Mouse (Mus musculus): ENCODE measurements at regions not wholly inside any gene's neighbourhood (a gene's known extent, or its start where the extent isn't known, plus 50 kb on each side); places are given as distances from the start of the nearest gene placed in this dataset.

GRCm38 (mm10) chr9:52775232-52775631 lies 95.7 kb upstream of the AI593442 start:
- Histone ChIP-seq H3K4me1 (ENCODE audit: insufficient read depth, low read length) (no peaks in the 10 kb centered on the region), H3K9ac (replicated peaks; ENCODE audit: low read length, poor library complexity, severe bottlenecking) (no peak overlapping the region), H3K36me3 (ENCODE audit: insufficient read depth, low read length) (no peaks in the 10 kb centered on the region), H3K9me3 (ENCODE audit: low read length) (no peaks in the 10 kb centered on the region), H3K4me3 (ENCODE audit: low read depth, low read length) (no peak overlapping the region), H3K4me2 (ENCODE audit: low read depth, low read length, poor library complexity, severe bottlenecking) (no peak overlapping the region), H3K27ac (ENCODE audit: low read depth, low read length) (no peak overlapping the region), H3K27me3 (ENCODE audit: insufficient read depth, low read length) (no peaks in the 10 kb centered on the region)
- no peak for DNase-seq (ENCODE audit: low spot score)
- 100% methylated on average over 1 of the region's 1 CpGs for WGBS
- ATAC-seq (ENCODE audit: low FRiP score) = no peak
- no peak for TF ChIP-seq CTCF (IDR thresholded peaks at IDR 0.05)

- 71% methylated on average over 5 of the region's 5 CpGs for WGBS
- Histone ChIP-seq H3K9ac (replicated peaks; ENCODE audit: low read length, poor library complexity, severe bottlenecking) (no peak overlapping the region), H3K27ac (ENCODE audit: low read depth, low read length) (no peak overlapping the region), H3K36me3 (ENCODE audit: insufficient read depth, low read length) (no peaks in the 10 kb centered on the region), H3K9me3 (ENCODE audit: low read length) (no peaks in the 10 kb centered on the region), H3K27me3 (ENCODE audit: insufficient read depth, low read length) (no peaks in the 10 kb centered on the region), H3K4me3 (ENCODE audit: low read depth, low read length) (no peak overlapping the region), H3K4me1 (ENCODE audit: insufficient read depth, low read length) (no peaks in the 10 kb centered on the region), H3K4me2 (ENCODE audit: low read depth, low read length, poor library complexity, severe bottlenecking) (no peak overlapping the region)
- no peak for DNase-seq (ENCODE audit: low spot score)
- ATAC-seq (ENCODE audit: low FRiP score) = no peak
- no peak for TF ChIP-seq CTCF (IDR thresholded peaks at IDR 0.05)
Measured at GRCm38 (mm10) chr9:52768056-52768455, 88.5 kb upstream of the AI593442 start.

GRCm38 (mm10) chr9:52765809-52766208 lies 86.2 kb upstream of the AI593442 start:
- no peak for DNase-seq (ENCODE audit: low spot score)
- Histone ChIP-seq H3K27me3 (ENCODE audit: insufficient read depth, low read length) (no peaks in the 10 kb centered on the region), H3K4me1 (ENCODE audit: insufficient read depth, low read length) (no peaks in the 10 kb centered on the region), H3K4me2 (ENCODE audit: low read depth, low read length, poor library complexity, severe bottlenecking) (no peak overlapping the region), H3K4me3 (ENCODE audit: low read depth, low read length) (no peak overlapping the region), H3K36me3 (ENCODE audit: insufficient read depth, low read length) (no peaks in the 10 kb centered on the region), H3K9me3 (ENCODE audit: low read length) (no peaks in the 10 kb centered on the region), H3K9ac (replicated peaks; ENCODE audit: low read length, poor library complexity, severe bottlenecking) (no peak overlapping the region), H3K27ac (ENCODE audit: low read depth, low read length) (no peak overlapping the region)
- no peak for ATAC-seq (ENCODE audit: low FRiP score)
- TF ChIP-seq CTCF (IDR thresholded peaks at IDR 0.05) = no peak
- WGBS = 58% methylated on average over 5 of the region's 5 CpGs

GRCm38 (mm10) chr9:52762836-52763235 lies 83.3 kb upstream of the AI593442 start:
- no peak for ATAC-seq (ENCODE audit: low FRiP score)

GRCm38 (mm10) chr9:52761257-52761656 lies 81.7 kb upstream of the AI593442 start:
- Histone ChIP-seq H3K27me3 (ENCODE audit: insufficient read depth, low read length) (no peaks in the 10 kb centered on the region), H3K4me1 (ENCODE audit: insufficient read depth, low read length) (no peaks in the 10 kb centered on the region), H3K9ac (replicated peaks; ENCODE audit: low read length, poor library complexity, severe bottlenecking) (no peak overlapping the region), H3K9me3 (ENCODE audit: low read length) (no peaks in the 10 kb centered on the region), H3K4me3 (ENCODE audit: low read depth, low read length) (no peak overlapping the region), H3K27ac (ENCODE audit: low read depth, low read length) (no peak overlapping the region), H3K4me2 (ENCODE audit: low read depth, low read length, poor library complexity, severe bottlenecking) (no peak overlapping the region), H3K36me3 (ENCODE audit: insufficient read depth, low read length) (no peaks in the 10 kb centered on the region)
- no peak for TF ChIP-seq CTCF (IDR thresholded peaks at IDR 0.05)
- WGBS = 93% methylated on average over 5 of the region's 5 CpGs
- no peak for ATAC-seq (ENCODE audit: low FRiP score)
- no peak for DNase-seq (ENCODE audit: low spot score)

More at GRCm38 (mm10) chr9:52762836-52763235, 83.3 kb upstream of the AI593442 start:
- Histone ChIP-seq H3K9ac (replicated peaks; ENCODE audit: low read length, poor library complexity, severe bottlenecking) (no peak overlapping the region), H3K27ac (ENCODE audit: low read depth, low read length) (no peak overlapping the region), H3K9me3 (ENCODE audit: low read length) (no peaks in the 10 kb centered on the region), H3K36me3 (ENCODE audit: insufficient read depth, low read length) (no peaks in the 10 kb centered on the region), H3K4me2 (ENCODE audit: low read depth, low read length, poor library complexity, severe bottlenecking) (no peak overlapping the region), H3K4me1 (ENCODE audit: insufficient read depth, low read length) (no peaks in the 10 kb centered on the region), H3K27me3 (ENCODE audit: insufficient read depth, low read length) (no peaks in the 10 kb centered on the region), H3K4me3 (ENCODE audit: low read depth, low read length) (no peak overlapping the region)
- DNase-seq (ENCODE audit: low spot score) = no peak
- WGBS = 92% methylated on average over 6 of the region's 6 CpGs
- no peak for TF ChIP-seq CTCF (IDR thresholded peaks at IDR 0.05)

- DNase-seq (ENCODE audit: low spot score) (no peak), ATAC-seq (ENCODE audit: low FRiP score) (no peak)
- H3K4me1 ChIP-seq (ENCODE audit: insufficient read depth, low read length) = no peaks in the 10 kb centered on the region
- H3K4me2 ChIP-seq (ENCODE audit: low read depth, low read length, poor library complexity, severe bottlenecking) = no peak overlapping the region
- no peak overlapping the region for H3K9ac ChIP-seq (replicated peaks; ENCODE audit: low read length, poor library complexity, severe bottlenecking)
- no peaks in the 10 kb centered on the region for H3K9me3 ChIP-seq (ENCODE audit: low read length)
- H3K27ac ChIP-seq (ENCODE audit: low read depth, low read length) = no peak overlapping the region
- H3K27me3 ChIP-seq (ENCODE audit: insufficient read depth, low read length) = no peaks in the 10 kb centered on the region
- WGBS = 91% methylated on average over 3 of the region's 3 CpGs
- no peaks in the 10 kb centered on the region for H3K36me3 ChIP-seq (ENCODE audit: insufficient read depth, low read length)
- no peak for TF ChIP-seq CTCF (IDR thresholded peaks at IDR 0.05)
- no peak overlapping the region for H3K4me3 ChIP-seq (ENCODE audit: low read depth, low read length)
Measured at GRCm38 (mm10) chr9:52748366-52748765, 68.8 kb upstream of the AI593442 start.
